Mouse (Mus musculus) frontal cortex, adult (tissue): ENCODE measurements at regions not wholly inside any gene's neighbourhood (a gene's known extent, or its start where the extent isn't known, plus 50 kb on each side); places are given as distances from the start of the nearest gene placed in this dataset.
A peak's percentile ranks its signal among the peaks of the same experiment; 100 is the strongest.

Source experiments
- ATAC-seq: cut with Nextera tagmentation; 2 replicates; pipeline ENCODE4 v1.9.2; 2017; ENCODE audit warnings: mild to moderate bottlenecking, moderate library complexity, mixed read lengths; ENCODE audit not compliant: low TSS enrichment

DNA sequence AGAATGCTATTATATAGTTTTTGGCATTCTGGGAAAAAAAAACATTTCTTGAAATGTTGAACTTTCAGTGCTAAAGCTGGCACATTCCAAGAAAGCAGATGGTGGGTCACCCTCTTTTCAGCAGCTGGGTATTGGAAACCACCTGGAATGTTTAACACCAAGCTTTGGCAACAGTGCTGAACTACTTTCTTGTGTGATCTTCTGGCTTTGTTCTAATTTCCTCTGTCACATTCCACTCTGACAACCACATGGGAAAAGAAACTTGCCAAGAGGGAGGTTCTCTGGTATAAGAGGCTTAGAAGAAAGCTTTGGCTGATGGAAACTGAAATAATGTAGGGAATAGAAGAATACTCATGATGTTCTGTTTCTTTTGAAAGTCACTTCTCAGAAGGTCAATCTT lies 920.4 kb upstream of the Tenm4 start:
- ATAC-seq = no peak

DNA sequence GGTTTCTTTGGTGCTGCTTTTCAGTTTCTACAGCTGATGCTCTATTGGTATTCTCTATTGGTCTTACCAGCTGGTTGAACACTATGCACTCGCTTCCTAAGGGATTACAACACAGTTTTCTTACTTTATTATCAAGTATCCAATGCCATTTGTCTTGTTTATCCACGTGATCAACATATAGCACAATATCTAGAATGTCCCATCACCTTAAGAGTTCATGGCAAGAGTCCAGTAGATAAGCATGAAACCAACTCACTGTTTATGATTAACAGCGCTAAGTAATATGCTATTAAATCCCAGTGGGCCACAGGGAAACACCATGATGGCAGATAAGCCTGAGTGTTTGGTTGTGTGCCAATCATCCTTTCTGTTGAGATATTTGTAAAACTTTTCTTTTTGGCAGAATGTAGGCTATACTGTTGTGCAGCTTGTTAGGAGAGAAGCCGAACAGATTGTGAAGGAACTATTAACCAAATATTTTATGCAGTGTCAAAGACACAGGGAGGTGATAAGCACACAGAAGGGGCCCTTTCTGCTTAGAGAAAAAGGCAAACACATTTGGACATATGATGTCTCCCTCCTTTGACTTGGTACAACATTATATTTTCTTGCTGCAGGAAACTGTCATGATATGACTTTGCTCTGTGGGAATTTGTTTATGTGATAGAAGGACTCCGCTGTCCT lies 917.0 kb upstream of the Tenm4 start:
- ATAC-seq = no peak

DNA sequence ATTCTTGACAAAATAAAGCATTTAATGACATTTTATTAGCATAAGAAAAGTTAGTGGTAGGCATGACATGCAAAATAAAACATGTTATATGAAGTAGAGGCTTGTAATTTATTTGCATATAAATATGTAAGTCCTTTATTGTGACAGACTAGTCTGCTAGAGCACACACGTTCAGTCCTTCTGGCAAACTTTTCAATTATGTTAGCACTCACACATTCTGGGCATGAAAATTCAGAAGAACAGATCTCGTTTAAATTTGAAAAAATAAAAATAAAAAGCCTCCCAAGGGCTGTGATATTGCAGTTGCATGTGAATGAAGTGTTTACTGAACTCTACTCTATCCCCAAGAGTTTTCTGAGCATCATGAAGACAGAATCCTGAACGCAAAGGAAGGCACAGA lies 916.1 kb upstream of the Tenm4 start:
- ATAC-seq = no peak

DNA sequence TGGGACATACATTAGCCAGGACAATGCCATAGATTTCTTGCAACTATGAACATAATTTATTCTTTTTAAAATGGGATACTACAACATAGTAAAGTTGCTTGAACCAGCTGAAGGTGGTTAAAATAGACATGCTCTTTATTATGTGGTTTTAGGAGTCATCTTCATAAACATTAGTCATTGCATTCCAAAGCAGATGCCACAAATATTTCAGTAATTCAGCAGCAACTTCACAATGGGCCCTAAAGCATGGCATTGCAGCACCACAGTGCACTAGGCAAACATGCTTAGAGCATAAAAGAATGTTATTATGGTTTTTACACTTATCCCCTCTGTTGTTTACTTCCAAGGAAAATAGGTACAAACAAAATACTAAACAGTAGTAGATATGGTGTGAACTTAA lies 915.3 kb upstream of the Tenm4 start:
- no peak for ATAC-seq

DNA sequence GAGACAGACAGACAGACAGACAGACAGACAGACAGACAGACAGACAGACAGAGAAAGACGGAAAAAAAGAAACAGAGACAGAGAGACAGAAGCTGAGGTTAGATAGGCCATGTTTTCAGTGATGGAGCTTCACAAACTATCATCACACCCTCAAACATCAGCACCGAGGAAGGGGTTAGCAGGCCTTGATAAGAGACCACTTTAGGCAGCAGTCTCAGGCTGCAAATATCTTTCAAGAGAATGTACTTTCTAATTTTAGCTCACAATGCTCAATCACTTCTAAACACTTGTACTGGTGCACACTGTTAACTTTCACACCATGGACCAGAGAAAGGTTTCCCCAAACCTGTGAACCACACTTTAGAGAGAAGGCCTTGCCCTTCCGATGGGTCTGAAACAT lies 908.1 kb upstream of the Tenm4 start:
- no peak for ATAC-seq

DNA sequence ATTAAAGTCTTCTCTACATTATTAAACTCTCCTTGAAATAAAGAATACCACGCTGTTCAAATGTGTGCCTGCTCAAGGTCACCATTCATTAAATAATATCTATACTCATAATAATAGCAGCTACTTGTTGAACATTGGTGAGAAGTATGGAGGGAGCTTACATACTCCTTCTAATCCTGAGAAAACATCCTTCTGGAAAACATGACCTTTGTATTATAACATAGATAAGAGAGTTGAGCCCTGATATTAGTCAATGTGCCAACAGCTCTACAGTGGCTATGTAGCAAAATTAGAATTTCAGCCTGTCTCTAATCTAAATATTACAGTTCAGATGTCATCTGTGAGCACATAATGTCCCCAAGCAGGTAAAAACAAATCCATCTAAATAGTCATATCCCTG lies 893.8 kb upstream of the Tenm4 start:
- no peak for ATAC-seq

DNA sequence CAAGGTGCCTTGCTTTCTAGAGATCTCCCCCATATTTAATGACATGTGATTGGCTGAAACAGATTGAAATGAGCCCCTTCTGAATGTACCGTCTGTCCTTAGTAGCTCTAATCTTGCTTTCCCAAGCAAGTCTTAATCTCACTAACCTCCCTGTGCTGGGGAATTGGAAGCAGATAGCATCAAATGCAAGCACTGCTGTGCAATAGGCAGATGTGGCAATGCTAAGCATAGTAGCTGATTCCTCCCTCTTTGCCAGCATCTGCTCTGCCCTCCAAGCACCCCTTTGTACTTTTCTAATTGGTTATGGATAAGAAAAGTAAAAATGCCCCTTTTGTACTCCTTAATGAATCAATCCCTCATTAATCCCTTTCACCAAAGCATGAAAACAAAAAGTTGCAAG lies 857.4 kb upstream of the Tenm4 start:
- ATAC-seq = no peak

DNA sequence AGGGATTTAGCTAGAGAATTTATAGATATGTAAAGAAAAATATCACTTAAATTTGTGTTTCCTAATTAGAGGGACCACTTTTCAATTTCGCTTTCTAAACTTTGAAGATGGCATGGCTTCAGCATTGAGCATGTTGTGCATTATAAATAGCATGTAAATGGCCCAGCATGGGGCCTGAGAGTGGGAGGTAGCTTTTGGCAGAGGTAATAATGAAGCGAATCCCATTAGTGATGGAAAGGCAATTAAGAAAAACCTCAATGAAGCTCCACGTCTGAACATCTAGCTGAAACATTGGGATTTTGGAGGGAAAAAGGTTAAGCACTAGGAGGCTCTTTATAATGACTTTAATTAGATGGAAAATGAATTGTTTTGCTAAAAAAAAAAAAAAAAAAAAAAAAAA lies 848.0 kb upstream of the Tenm4 start:
- ATAC-seq = no peak

DNA sequence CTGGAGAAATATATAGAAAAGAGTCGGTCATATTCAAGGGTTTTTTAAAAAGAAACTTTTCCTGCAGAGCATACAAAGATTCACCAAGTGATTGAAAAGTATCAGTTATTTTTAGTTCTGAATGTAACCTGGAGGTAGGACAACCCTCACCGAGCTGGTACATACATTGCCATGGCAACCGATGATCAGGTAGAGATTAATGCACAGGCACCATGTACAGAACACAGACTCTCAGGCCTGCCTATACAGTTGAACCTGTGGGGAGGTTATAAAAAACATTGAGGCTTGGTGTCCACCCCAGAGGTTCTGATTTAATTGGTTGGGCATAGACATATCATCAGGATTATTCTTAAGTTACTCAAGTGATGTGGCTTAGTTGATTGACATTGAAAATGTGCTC lies 846.1 kb upstream of the Tenm4 start:
- ATAC-seq = no peak

DNA sequence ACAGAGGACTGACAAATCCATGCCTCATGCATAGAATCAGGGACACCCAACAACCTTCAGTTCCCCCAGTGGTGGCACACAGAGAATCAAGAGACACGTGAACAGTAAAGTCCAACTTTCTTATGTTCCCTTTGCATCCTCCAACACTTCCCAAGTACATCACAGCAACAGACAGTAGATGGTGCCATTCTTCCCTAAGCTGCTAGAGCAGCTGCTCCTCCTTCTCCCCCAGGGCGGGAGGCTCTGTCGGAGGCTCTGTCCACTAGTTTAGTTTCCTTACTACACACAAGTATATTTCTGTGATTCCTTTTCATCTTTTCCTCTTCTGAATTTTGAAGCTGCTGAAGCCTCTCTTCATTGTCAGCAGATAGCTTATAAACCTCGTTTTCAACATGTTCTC lies 839.0 kb upstream of the Tenm4 start:
- peak; percentile 92 for ATAC-seq

DNA sequence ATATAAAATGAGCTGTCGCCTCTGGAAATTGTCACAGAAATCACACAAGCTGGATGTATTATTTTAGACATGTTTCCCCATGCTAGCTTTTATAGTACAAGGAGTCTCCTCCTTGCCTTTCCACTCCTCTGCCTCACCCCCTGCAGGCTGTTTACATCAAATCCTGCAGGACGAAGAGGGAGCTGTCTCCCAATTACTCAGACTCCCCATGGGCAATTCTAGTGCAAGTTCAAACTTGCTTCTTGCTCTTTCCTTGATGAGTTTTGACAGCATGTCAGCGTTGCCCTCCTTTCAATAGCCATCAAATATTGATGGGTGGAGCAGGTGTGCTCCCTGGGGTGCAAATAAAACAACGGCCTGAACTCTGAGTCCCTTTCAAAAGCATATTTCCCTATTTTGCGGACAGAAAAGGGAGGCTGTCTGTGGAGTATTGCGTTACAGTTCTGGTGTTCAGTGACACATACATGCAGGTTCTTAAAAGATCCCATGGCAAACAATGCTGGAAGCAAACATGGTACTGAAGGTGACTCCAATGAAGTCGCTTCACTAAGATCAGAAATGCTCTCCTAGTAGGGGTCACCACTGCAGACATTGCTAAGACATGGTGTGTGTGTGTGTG lies 820.8 kb upstream of the Tenm4 start:
- no peak for ATAC-seq

DNA sequence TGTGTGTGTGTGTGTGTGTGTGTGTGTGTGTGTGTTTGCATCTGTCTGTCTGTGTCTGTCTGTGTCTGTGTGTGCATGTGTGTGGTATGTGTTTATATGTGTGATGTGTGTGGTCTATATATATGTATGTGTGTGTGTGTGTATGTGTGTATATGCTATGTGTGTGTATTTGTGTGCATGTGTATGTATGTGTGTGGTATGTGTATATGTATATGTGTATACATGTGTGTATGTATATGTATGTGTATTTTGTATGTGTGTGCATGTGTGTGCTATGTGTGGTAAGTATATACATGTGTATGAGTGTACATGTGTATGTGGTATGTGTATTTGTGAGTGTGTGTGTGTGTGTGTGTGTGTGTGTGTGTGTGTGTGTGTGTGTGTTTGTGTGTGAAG lies 820.2 kb upstream of the Tenm4 start:
- no peak for ATAC-seq

DNA sequence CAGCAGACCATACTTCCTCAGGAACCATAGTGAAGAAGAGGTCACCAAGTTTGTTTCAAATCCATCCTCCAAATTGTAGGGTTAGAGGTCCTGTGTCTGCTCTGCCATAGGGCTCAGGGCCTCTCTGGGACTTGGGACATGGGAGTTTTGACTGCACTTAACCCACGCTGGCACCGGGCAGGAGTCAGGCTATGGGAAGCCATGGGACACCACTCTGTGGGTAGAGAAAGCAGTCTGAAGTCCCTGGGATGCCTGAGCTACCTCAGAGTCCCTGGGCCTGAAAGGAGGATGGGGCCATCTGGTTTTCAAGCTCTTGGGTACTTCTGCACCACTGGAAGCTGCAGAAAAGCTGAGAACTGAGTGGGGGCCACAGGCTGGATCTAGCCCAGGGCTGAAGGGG lies 819.7 kb upstream of the Tenm4 start:
- no peak for ATAC-seq

DNA sequence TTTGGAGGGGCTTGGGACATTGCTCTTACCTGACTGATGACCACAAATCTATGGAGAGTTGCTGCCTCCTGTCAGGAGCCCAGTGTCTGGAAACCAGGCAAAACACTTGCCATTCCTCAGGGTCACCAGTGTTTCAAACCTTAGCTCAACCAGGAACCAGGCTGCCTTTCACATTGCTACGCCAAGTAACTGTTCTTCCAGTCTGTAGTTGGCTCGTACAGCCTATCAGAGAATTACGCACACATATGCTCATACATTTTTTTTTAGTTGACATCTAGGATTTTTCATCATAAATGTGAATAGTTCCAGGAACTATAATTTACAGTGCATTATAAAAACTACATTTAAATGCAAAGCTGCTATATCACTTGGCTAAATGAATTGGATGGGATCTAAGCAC lies 818.9 kb upstream of the Tenm4 start:
- ATAC-seq = no peak

DNA sequence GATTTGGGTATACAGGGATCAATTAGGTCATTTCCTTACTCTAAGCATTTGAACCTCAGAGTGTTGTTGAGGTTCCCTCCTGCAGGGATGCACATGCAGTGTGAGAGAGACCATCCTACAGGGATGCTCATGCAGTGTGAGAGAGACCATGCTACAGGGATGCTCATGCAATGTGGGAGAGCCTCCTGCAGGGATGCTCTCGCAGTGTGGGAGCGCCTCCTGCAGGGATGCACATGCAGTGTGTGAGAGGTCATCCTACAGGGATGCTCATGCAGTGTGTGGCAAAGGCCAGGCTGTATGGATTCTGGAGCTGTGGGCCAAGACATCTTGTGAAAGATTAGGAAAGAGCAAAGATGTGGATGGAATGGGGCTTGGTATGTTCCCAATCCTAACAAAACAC lies 816.1 kb upstream of the Tenm4 start:
- ATAC-seq = no peak

DNA sequence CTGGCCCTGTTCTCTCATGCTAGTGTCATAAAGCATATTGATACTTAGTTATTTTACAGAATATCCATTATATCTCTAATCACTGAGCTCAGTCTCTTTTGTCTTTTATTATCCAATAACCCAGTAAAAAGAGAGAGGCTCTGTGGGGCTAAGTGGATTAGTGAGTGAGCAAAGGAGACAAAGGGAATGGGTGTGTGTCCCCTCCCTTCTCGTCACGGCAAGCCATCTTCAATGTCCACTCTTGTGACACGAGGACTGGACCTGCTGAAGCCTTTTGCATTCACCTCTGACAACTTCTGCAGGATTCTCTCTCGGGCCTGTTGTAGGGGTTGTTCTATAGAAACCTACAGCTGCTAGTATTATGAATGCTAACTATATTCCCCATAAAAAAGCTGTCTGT lies 812.3 kb upstream of the Tenm4 start:
- no peak for ATAC-seq

DNA sequence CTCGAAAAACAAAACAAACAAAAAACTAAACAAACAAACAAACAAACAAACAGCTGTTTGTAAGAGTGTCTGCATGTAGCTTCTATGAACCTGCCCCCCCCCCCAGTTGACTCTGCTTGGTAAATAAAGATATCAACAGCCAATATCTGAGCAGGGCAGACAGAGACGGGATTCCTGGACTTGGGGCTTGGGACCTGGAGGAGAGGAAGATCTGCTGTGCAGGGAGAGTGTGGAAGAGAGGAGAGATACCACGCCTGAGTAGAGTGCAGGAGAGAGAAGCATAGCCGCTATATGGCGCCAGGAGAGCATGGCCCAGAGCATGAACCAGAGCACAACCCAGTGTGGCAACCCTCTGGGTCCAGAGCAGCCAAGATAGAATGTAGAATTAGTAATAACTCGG lies 811.9 kb upstream of the Tenm4 start:
- no peak for ATAC-seq
